Mouse (Mus musculus): Measurements from ENCODE around the gene Atxn7l3. TPM values are rescaled to one million over a fixed set of nuclear protein-coding genes. Genes with fewer than 3 reads are reported as not detected.
A peak's percentile ranks its signal among the peaks of the same experiment; 100 is the strongest.

Gene Atxn7l3
- total and polyA plus RNA-seq, 2 experiments from 2014 or later = 26.5 to 166 TPM

DNA sequence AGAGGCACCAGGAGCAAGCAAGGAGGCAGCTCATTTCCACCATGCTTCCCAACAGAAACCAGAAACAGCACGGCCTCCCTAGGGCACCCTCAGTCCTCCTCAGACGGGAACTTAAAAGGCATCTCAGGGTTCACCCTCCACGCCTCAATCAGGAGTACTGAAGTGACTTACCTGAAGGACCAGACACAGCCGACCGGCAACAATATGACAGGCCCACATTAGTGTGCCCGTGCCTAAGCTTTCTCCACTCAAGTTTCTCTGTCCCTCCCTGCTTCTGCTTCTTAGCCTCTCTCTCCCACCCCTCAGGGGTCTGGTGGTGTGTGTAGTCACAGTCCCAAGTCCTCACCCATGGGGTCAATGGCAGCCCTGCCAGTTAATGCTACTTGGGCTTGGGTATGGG, 16.2 kb upstream of the Atxn7l3 start:
- Histone ChIP-seq H3K9me3 (ENCODE audit: low read length) (no peaks in the 10 kb centered on the region), H3K4me2 (ENCODE audit: low read depth, low read length, poor library complexity, severe bottlenecking) (no peak overlapping the region), H3K4me3 (ENCODE audit: low read depth, low read length) (no peak overlapping the region), H3K9ac (replicated peaks; ENCODE audit: low read length, poor library complexity, severe bottlenecking) (no peak overlapping the region), H3K27me3 (ENCODE audit: insufficient read depth, low read length) (no peaks in the 10 kb centered on the region), H3K4me1 (ENCODE audit: insufficient read depth, low read length) (0 out of 2 replicates have a peak, but pooled peaks cover 2% of the 10 kb centered on the region), H3K27ac (ENCODE audit: low read depth, low read length) (no peak overlapping the region), H3K36me3 (ENCODE audit: insufficient read depth, low read length) (peaks cover 38% of the 10 kb centered on the region)
- TF ChIP-seq CTCF (IDR thresholded peaks at IDR 0.05) = no peak
- 88% methylated on average over 6 of the region's 6 CpGs for WGBS
- ATAC-seq (ENCODE audit: low FRiP score) = no peak
- DNase-seq (ENCODE audit: low spot score) = no peak

DNA sequence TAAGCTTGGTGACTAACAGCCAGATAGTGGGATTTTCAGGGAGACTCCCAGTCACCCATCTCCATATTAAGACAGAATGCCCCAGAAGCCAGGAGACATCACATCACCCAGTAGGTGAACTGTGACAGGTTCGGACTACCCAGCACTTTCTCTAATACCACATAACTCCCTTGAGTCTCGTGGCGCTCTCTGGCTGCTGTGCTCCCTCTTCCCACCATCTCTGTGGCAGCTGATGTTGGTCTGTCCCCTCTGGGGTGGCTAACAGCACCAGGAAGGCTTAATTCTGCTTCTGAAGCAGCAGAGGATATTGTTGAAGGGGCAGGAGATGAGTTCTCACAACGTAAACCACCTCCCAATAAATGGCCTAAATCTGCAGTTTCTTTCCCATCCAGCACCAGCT, 15.5 kb upstream of the Atxn7l3 start:
- DNase-seq (ENCODE audit: low spot score) = no peak
- Histone ChIP-seq H3K27me3 (ENCODE audit: insufficient read depth, low read length) (no peaks in the 10 kb centered on the region), H3K4me2 (ENCODE audit: low read depth, low read length, poor library complexity, severe bottlenecking) (no peak overlapping the region), H3K9ac (replicated peaks; ENCODE audit: low read length, poor library complexity, severe bottlenecking) (no peak overlapping the region), H3K9me3 (ENCODE audit: low read length) (no peaks in the 10 kb centered on the region), H3K4me3 (ENCODE audit: low read depth, low read length) (no peak overlapping the region), H3K27ac (ENCODE audit: low read depth, low read length) (no peak overlapping the region), H3K4me1 (ENCODE audit: insufficient read depth, low read length) (0 out of 2 replicates have a peak, but pooled peaks cover 2% of the 10 kb centered on the region), H3K36me3 (ENCODE audit: insufficient read depth, low read length) (peaks cover 43% of the 10 kb centered on the region)
- WGBS = 83% methylated on average over 4 of the region's 4 CpGs
- no peak for ATAC-seq (ENCODE audit: low FRiP score)
- no peak for TF ChIP-seq CTCF (IDR thresholded peaks at IDR 0.05)

DNA sequence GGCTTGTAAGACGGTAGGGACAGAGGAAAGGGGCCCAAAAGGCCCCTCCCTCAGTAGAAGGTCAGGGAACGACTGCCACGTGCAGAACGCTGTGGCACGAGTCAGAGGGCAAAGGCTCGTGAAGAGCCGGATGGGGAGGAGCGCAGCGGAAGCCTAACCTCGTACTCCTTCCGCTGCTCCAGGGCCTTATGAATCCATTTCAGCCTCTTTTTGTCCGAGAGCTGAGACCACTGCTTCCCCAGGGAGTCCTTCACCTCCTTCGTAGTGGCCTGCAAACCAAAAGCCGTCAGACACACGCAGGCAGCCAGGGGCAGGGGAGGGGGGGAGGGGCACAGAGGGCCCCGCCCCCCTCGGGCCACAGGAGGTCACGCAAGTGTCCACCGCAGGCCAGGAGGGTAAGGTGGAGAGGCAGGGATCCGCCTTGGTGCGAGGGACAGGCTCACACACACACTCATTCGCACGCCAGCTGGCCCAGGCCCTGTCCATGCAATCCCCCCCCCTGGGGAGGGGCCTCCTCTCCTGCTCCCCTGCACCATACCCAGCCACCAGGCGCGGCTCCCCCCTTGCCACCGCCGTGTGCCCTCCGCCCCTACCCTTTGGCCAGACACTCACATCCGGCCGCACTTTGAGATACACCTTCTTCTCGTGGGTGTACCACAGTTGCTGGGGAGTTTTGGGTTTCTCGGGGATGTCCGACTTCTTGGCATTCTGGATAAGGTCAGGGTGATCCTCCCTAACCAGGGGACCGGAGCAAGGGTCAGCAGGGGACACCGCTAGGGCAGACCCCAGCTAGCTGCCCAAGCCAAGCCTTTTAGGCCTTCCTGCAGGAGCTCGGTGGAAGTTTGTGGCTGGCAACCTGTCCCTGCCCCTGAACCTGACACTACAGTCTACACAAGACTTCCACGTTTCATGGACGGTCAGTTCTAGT, 14.6 kb upstream of the Atxn7l3 start:
- ATAC-seq (ENCODE audit: low FRiP score) (no peak), DNase-seq (ENCODE audit: low spot score) (no peak)
- no peaks in the 10 kb centered on the region for H3K4me1 ChIP-seq (ENCODE audit: insufficient read depth, low read length)
- H3K9ac ChIP-seq (replicated peaks; ENCODE audit: low read length, poor library complexity, severe bottlenecking) = no peak overlapping the region
- peaks cover 52% of the 10 kb centered on the region for H3K36me3 ChIP-seq (ENCODE audit: insufficient read depth, low read length)
- H3K9me3 ChIP-seq (ENCODE audit: low read length) = no peaks in the 10 kb centered on the region
- no peak for TF ChIP-seq CTCF (IDR thresholded peaks at IDR 0.05)
- H3K27me3 ChIP-seq (ENCODE audit: insufficient read depth, low read length) = no peaks in the 10 kb centered on the region
- no peak overlapping the region for H3K4me3 ChIP-seq (ENCODE audit: low read depth, low read length)
- H3K27ac ChIP-seq (ENCODE audit: low read depth, low read length) = no peak overlapping the region
- no peak overlapping the region for H3K4me2 ChIP-seq (ENCODE audit: low read depth, low read length, poor library complexity, severe bottlenecking)
- WGBS = 46% methylated on average over 38 of the region's 38 CpGs

DNA sequence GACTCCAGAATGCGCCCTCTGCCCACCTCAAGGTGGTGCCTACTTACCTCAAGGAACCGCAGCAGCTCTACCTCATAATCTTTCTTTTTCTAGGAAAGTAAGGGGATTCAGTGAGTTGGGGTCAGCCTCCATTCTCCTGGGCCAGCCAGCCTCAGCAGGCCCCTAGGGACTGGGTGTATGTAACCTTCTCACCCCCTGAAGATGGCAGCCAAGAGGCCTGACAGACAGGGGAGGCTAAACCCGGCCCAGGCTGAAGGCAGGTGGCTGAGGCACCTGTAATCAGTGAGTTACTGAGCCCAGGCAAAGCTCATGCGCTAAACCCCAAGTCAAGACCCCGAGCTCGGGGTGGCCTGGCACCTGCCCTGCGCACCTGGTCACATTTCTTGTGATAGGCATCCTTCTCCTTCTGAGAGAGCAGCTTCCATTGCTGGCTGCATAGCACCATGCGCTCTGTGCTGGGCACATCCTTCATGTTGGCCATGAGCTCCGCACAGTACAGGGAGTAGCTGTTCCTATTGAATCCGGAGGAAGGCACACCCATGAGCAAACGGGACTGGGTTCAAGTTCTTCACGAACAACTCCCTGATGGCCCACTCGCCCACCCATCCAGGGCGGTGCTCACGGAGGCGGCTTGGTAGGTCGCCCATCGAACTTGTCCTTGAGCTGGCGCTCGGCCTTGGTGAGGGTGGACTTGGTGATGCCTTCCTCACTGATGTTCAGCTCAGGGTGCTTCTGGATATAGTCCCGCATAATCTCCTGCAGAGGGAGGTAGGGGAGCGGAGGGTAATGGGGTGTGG, 13.6 kb upstream of the Atxn7l3 start:
- TF ChIP-seq CTCF (IDR thresholded peaks at IDR 0.05) = no peak
- Histone ChIP-seq H3K4me3 (ENCODE audit: low read depth, low read length) (no peak overlapping the region), H3K4me2 (ENCODE audit: low read depth, low read length, poor library complexity, severe bottlenecking) (0 out of 2 replicates have a peak overlapping the region, but pooled peaks have one; percentile 44), H3K27ac (ENCODE audit: low read depth, low read length) (no peak overlapping the region), H3K4me1 (ENCODE audit: insufficient read depth, low read length) (no peaks in the 10 kb centered on the region), H3K27me3 (ENCODE audit: insufficient read depth, low read length) (no peaks in the 10 kb centered on the region), H3K9ac (replicated peaks; ENCODE audit: low read length, poor library complexity, severe bottlenecking) (no peak overlapping the region), H3K36me3 (ENCODE audit: insufficient read depth, low read length) (peaks cover 53% of the 10 kb centered on the region), H3K9me3 (ENCODE audit: low read length) (no peaks in the 10 kb centered on the region)
- DNase-seq (ENCODE audit: low spot score) (no peak), ATAC-seq (ENCODE audit: low FRiP score) (no peak)
- WGBS = 90% methylated on average over 22 of the region's 22 CpGs

DNA sequence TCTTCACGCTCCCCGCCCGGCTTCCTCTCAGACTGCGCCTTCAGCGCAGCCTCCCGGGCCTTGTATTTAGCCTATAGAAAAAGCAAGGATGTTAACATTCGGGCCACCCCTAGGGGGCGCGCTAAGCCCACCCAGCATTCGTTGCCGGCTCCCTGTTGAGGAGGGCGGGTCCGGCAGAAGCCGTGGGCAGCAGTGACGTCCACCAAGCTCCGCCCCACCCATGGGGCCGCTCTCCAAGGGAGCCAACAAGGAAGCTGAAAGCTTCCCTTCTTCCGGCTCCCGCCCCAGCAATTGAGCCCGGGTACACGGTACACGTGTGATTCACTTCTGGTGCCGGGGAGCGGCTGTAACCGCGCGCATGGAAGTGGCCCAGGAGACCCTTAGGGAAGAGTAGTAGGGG, 12.5 kb upstream of the Atxn7l3 start:
- Histone ChIP-seq H3K4me2 (ENCODE audit: low read depth, low read length, poor library complexity, severe bottlenecking) (peak overlapping the region; percentile 44), H3K9ac (replicated peaks; ENCODE audit: low read length, poor library complexity, severe bottlenecking) (no peak overlapping the region), H3K36me3 (ENCODE audit: insufficient read depth, low read length) (peaks cover 49% of the 10 kb centered on the region), H3K4me3 (ENCODE audit: low read depth, low read length) (peak overlapping the region; percentile 22), H3K4me1 (ENCODE audit: insufficient read depth, low read length) (no peaks in the 10 kb centered on the region), H3K9me3 (ENCODE audit: low read length) (no peaks in the 10 kb centered on the region), H3K27me3 (ENCODE audit: insufficient read depth, low read length) (no peaks in the 10 kb centered on the region), H3K27ac (ENCODE audit: low read depth, low read length) (peak overlapping the region; percentile 47; the same call in 1 of the 2 replicates)
- peak; percentile 97 for DNase-seq (ENCODE audit: low spot score)
- WGBS = under 1% methylated on average over 27 of the region's 27 CpGs
- ATAC-seq (ENCODE audit: low FRiP score) = peak; percentile 89
- TF ChIP-seq CTCF (IDR thresholded peaks at IDR 0.05) = peak; percentile 98
